Mouse (Mus musculus) myocyte (in vitro differentiated cells): Measurements from ENCODE around the gene Rgsl1.

ENCODE experiments used
- E2F4 ChIP-seq: IDR thresholded peaks from one replicate; pipeline ENCODE4 v1.6.1; 2011; ENCODE audit warnings: mild to moderate bottlenecking, control low read depth, moderate library complexity; ENCODE audit not compliant: insufficient read depth
- MAX ChIP-seq: IDR thresholded peaks from one replicate; pipeline ENCODE4 v1.6.1; 2011; ENCODE audit warnings: low read depth, mild to moderate bottlenecking, control low read depth
- MYOG ChIP-seq, 3 experiments: IDR thresholded peaks; one replicate each; pipeline ENCODE4 v1.6.1; 2011; ENCODE audit warnings: control low read depth in 2 of 3, low read depth in 2 of 3, mild to moderate bottlenecking in 2 of 3; ENCODE audit not compliant: insufficient read length in 2 of 3, control insufficient read depth in 1 of 3, insufficient read depth in 1 of 3
- POLR2A ChIP-seq: IDR thresholded peaks from one replicate; pipeline ENCODE4 v1.6.1; 2011; ENCODE audit warnings: low read depth, mild to moderate bottlenecking, control low read depth, moderate library complexity; ENCODE audit not compliant: insufficient read length
- REST ChIP-seq: IDR thresholded peaks from one replicate; pipeline ENCODE4 v1.6.1; 2011; ENCODE audit warnings: mild to moderate bottlenecking, control low read depth, moderate library complexity; ENCODE audit not compliant: insufficient read depth, insufficient read length
- USF1 ChIP-seq: IDR thresholded peaks from one replicate; pipeline ENCODE4 v1.6.1; 2011; ENCODE audit warnings: low read depth, mild to moderate bottlenecking, control low read depth, moderate library complexity

DNA sequence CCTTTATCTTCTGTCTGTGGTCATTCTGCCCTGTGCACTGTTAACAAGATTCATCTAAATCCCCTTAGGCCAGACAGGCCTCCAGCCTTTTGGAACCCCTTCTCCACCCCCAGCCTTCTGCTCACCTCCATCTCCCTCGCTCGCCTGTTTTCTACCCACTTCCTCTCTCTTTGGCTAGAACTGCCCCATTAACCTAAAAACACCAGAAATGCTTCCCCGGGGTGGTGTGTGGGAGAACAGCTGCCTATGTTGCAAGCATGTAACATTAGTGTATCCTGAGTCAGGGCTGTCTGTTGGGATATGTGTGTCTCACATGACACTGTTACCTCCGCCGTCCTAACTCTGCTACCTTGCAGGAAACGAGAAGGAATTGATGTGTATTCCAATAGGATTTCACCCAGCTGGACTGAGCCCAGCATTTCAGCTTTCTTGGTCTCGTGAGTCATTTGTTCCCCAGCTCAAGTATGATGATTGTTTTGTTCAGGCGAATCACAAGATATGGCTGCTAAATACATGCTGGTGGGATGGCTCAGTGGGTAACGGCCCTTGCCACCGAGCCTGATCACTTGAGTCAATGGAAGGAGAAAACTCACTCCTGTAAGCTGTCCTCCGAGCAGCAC lies 1.7 kb downstream of the Rgsl1 start:
- no peak for TF ChIP-seq REST
- TF ChIP-seq POLR2A = no peak
- no peak for TF ChIP-seq MYOG (IDR thresholded peaks at IDR 0.05; ENCODE audit: control insufficient read depth in 1 of 3, insufficient read depth in 1 of 3, insufficient read length in 2 of 3, low read depth in 2 of 3)
- no peak for TF ChIP-seq MAX
- no peak for TF ChIP-seq E2F4
- TF ChIP-seq USF1 = no peak
